Mouse (Mus musculus): Measurements from ENCODE around the gene Stard13.

DNA sequence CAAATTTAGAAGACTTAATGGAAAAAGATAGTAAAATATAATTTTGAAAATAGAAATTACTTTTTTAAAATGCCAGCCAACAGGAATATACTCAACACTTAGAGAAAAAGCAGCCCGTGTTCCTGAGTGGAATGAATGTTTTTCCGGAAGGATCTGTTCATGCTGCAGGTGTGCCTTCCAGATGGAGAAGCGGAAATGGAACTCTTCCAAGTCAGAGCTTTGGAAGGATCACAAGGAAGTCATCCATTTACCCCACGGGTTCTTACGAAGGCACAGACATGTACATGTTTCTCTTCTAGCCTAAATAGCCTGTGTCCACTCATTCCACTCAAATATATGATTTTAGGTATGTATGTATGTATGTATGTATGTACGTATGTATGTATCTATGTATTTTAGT lies 142.6 kb downstream of the Stard13 start:
- TF ChIP-seq CTCF (IDR thresholded peaks at IDR 0.05; ENCODE audit: extremely low read depth, insufficient read length, insufficient replicate concordance, low read depth, low read length) (no peak), POLR2A (IDR thresholded peaks at IDR 0.05; ENCODE audit: low read depth, low read length) (no peak)
